Mouse (Mus musculus): ENCODE data around the gene Mettl23.

DNA sequence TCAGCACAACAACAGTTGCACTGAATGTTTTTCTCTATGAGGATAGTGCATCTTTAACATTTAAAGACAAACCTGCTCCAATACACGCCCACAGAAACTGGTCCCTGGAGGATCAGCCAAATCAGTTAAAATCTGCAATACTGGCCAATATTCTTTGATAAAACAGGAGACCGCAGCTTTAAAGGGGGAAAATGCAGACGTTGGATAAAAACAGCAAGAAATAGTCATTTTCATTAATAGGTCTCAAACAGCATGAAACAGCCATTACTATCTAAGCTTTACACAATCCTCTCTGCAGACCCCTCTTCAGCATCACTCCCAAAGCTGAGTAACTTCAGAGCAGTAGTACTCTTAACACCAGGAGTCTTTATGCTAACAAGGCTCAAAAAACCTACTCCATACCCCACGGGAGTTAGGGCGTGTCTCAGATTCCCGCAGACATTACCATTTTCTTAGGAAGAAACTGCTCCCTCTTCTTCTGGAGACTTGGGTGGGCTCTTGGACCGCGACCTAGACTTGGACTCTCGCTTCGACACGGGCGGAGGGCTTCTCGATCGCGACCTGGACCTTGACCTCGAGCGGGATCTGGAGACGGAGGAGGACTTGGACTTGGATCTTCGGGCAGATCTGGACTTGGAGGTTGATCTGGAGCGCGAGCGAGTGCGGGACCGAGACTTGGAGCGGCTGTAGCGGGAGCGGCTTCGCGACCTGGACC is 8.7 kb downstream of the Mettl23 start:
- TF ChIP-seq POLR2A (IDR thresholded peaks at IDR 0.05; ENCODE audit: borderline replicate concordance, control insufficient read depth, low read depth, low read length) (no peak; the same call in 1 of the 2 replicates), CTCF (IDR thresholded peaks at IDR 0.05; ENCODE audit: control insufficient read depth, insufficient read depth, low read length) (no peak)

Measured in bone marrow, adult 2 months (tissue).